Mouse (Mus musculus) gastrocnemius, adult 2 months (tissue): ENCODE data around the gene Alpl. TPM values are rescaled to one million over a fixed set of nuclear protein-coding genes. Genes with fewer than 3 reads are reported as not detected.

Source experiments
- DNase-seq: peaks from one replicate; pipeline ENCODE4 v3.0.0; 2022
- H3K27ac ChIP-seq: fragments of 200-600 bp; 2 replicates; pipeline ENCODE4 v1.8.1; 2022; ENCODE audit warnings: mild to moderate bottlenecking
- H3K4me3 ChIP-seq: fragments of 200-600 bp; 2 replicates; pipeline ENCODE4 v1.8.1; 2022; ENCODE audit warnings: mild to moderate bottlenecking, moderate library complexity
- CTCF ChIP-seq: fragments of 200-600 bp; IDR thresholded peaks from 2 replicates; pipeline ENCODE4 v1.8.1; 2022; ENCODE audit warnings: antibody characterized with exemption, mild to moderate bottlenecking, moderate library complexity
- intact Hi-C: fragments of 180-260 bp; cut with DNase I; formaldehyde crosslinking; loops from one replicate; pipeline ENCODE4 v1.15.1; 2025
- total RNA-seq, 2 experiments: library from RNA; stranded (reverse); gene quantifications; 2 replicates each; pipeline ENCODE4 v1.2.3; 2021

Alpl gene
- total RNA-seq, 2 experiments from 2014 or later = 10.3 to 42.2 TPM

GRCm38 (mm10) chr4:137754446-137754845 is 41.7 kb downstream of the Alpl start:
- H3K4me3 ChIP-seq = no peak overlapping the region
- no peak overlapping the region for H3K27ac ChIP-seq
- no peak for DNase-seq
- TF ChIP-seq CTCF = no peak
- intact Hi-C loops = no loop called here

DNA sequence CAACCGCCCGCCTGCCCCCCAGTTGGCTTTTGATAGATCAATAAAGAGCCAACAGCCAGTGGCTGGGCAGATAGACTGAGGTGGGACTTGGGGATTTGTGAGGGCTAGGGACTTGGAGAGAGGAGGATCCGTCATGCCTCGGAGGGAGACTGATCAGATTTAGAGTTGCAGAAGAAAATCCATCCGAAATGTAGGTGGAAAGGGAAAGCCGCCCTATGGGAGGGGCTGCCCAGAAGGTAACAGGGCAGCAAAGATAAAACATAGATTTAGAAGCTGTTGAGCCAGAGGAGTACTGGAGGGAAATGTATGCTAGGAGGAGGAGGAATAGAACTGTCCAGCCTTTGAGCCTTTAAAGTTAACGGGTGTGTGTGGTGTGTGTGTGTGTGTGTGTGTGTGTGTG is 43.0 kb downstream of the Alpl start:
- no peak for DNase-seq
- TF ChIP-seq CTCF = no peak
- intact Hi-C loops = no loop called here
- Histone ChIP-seq H3K4me3 (no peak overlapping the region), H3K27ac (no peak overlapping the region)

DNA sequence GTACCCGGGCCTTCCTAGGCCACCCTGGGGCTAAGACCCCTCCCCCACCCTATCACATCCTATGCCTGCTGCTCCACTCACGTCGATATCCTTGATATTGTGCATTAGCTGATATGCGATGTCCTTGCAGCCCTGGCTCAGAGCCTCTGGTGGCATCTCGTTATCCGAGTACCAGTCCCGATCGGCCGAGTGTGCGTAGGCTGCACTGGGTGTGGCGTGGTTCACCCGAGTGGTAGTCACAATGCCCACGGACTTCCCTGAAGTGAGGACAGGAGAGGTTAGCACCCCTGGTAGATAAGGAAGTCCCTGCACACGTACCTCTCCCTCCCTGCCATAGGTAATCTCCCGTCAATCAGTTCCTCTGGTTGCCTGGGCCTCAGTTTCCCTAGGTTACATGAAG is 43.7 kb downstream of the Alpl start:
- no peak overlapping the region for H3K4me3 ChIP-seq
- no peak for TF ChIP-seq CTCF
- no peak overlapping the region for H3K27ac ChIP-seq
- no peak for DNase-seq
- intact Hi-C loops = no loop called here

DNA sequence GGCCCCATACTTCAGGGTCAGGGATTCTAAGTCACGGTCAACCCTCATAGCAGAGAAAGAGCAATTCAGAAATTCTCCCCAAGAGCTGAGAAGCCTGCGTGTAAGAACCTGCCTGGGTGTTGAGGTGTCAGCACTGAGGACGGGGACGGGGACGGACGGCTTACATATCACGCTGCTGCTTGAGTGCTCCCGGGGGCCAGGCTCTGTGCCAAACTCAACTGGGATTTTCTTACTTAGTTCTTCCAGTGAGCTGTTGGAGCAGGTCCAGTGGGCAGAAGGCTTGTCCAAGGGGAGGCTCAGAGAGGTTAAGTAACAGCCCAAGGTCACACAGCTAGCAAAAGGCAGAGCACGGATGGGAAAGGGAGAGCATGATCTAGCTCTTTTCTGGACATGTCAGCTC is 44.5 kb downstream of the Alpl start:
- peak; percentile 70 for DNase-seq
- TF ChIP-seq CTCF = no peak
- intact Hi-C loops = no loop called here
- Histone ChIP-seq H3K27ac (no peak overlapping the region), H3K4me3 (no peak overlapping the region)

- Histone ChIP-seq H3K4me3 (no peak overlapping the region), H3K27ac (peak overlapping the region; percentile 68; the same call in 1 of the 2 replicates)
- TF ChIP-seq CTCF = no peak
- no peak for DNase-seq
- intact Hi-C loops = no loop called here
Observed at GRCm38 (mm10) chr4:137751310-137751709, 44.9 kb downstream of the Alpl start.

- peak overlapping the region; percentile 68 for H3K27ac ChIP-seq
- H3K4me3 ChIP-seq = no peak overlapping the region
- intact Hi-C loops = no loop called here
- TF ChIP-seq CTCF = no peak
- DNase-seq = peak; percentile 69
Observed at GRCm38 (mm10) chr4:137750121-137750520, 46.1 kb downstream of the Alpl start.

- Histone ChIP-seq H3K4me3 (no peak overlapping the region), H3K27ac (peak overlapping the region; percentile 68)
- intact Hi-C loops = loop anchor here (5.0 kb wide), 1 partner anchor 33 kb away; no protein-coding TSS in a partner anchor
- DNase-seq = no peak
- TF ChIP-seq CTCF = no peak
Observed at GRCm38 (mm10) chr4:137749680-137750079, 46.5 kb downstream of the Alpl start.

- intact Hi-C loops = loop anchor here (5.0 kb wide), 1 partner anchor 34 kb away; no protein-coding TSS in a partner anchor
- Histone ChIP-seq H3K27ac (peak overlapping the region; percentile 68), H3K4me3 (no peak overlapping the region)
- no peak for TF ChIP-seq CTCF
- peak; percentile 65 for DNase-seq
Observed at GRCm38 (mm10) chr4:137748726-137749125, 47.5 kb downstream of the Alpl start.

- intact Hi-C loops = loop anchor here (5.0 kb wide), 1 partner anchor 35 kb away; no protein-coding TSS in a partner anchor
- H3K4me3 ChIP-seq = no peak overlapping the region
- no peak for TF ChIP-seq CTCF
Observed at GRCm38 (mm10) chr4:137747590-137747989, 48.6 kb downstream of the Alpl start.

GRCm38 (mm10) chr4:137747091-137747490 is 49.1 kb downstream of the Alpl start:
- no peak overlapping the region for H3K27ac ChIP-seq
- DNase-seq = no peak
- intact Hi-C loops = loop anchor here (5.0 kb wide), 1 partner anchor 35 kb away; no protein-coding TSS in a partner anchor
- TF ChIP-seq CTCF = no peak
- no peak overlapping the region for H3K4me3 ChIP-seq

More at GRCm38 (mm10) chr4:137747590-137747989, 48.6 kb downstream of the Alpl start:
- no peak for DNase-seq
- no peak overlapping the region for H3K27ac ChIP-seq

- peak; percentile 61 for DNase-seq
- intact Hi-C loops = no loop called here
- peak; percentile 64 for TF ChIP-seq CTCF
- Histone ChIP-seq H3K4me3 (no peak overlapping the region), H3K27ac (no peak overlapping the region)
Observed at GRCm38 (mm10) chr4:137744433-137744918, 51.7 kb downstream of the Alpl start.

GRCm38 (mm10) chr4:137743791-137744190 is 52.4 kb downstream of the Alpl start:
- intact Hi-C loops = no loop called here
- TF ChIP-seq CTCF = no peak
- DNase-seq = no peak
- no peak overlapping the region for H3K4me3 ChIP-seq
- H3K27ac ChIP-seq = no peak overlapping the region

DNA sequence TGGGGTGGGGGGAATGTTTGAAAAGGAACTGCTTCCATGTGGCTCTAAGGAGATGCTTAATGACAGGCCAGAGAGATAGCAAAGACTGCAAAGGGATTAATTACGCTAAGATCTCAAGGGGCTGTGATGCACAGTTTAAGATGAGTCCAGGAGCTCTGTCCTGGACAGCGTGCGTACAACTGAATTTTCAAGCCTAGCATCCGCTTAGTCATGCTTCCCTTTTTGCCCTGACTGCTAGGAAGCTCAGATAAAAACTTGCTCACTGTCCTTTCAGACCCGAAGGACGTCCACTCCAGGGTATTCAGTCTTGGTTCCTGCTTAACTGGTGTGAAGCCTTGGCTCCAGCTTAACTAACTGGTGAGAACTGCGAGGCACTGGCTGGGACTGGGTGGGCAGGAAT is 55.8 kb downstream of the Alpl start:
- no peak for DNase-seq
- no peak for TF ChIP-seq CTCF
- Histone ChIP-seq H3K4me3 (no peak overlapping the region), H3K27ac (no peak overlapping the region)
- intact Hi-C loops = no loop called here
